Mouse (Mus musculus): ENCODE measurements around the gene Jagn1. TPM values are rescaled to one million over a fixed set of nuclear protein-coding genes. Genes with fewer than 3 reads are reported as not detected.

The Jagn1 gene
- 75.1 and 79.7 TPM in 2 replicates for polyA plus RNA-seq (2014; fragmentation: Nextera tagmentation; extraction: Ambion mirVana)

DNA sequence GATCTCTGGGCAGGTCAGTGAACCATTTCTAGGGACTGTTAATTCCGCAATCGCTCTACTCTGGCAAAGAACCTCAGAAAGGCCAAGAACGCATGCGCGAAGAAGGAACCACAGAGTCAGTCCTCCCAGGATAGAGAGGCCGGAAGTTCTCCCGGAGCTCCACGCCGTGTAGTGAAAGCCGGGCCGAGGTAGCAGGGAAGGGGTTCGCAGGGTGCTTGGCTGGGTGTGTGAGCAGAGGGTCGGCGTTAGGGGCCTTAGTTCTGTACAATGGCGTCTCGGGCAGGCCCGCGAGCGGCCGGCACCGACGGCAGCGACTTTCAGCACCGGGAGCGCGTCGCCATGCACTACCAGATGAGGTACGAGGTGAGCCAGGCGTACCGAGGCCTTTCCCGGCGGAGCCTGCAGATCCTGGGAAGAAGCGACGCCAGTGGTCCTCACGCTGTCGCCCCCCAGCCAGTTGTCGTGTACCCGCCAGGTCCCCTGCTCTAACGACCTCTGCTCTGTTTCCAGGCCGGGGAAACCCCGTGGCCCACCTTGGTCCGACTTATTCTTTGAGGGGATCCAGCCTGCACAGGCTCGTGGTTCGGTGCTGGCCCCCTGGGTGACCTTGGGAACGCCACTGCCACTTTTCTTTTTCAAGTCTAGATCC is at the start of gene Jagn1:
Jagn1 (plus strand) TSS at position 128 of the 649 bp plus-strand sequence.
- no peaks in the 10 kb centered on the region for H3K4me1 ChIP-seq (replicated peaks; ENCODE audit: control insufficient read depth, insufficient read depth, low read length)
- no peaks in the 10 kb centered on the region for H3K27me3 ChIP-seq (ENCODE audit: control insufficient read depth, insufficient read depth, low read length)
- no peaks in the 10 kb centered on the region for H3K36me3 ChIP-seq (ENCODE audit: control insufficient read depth, insufficient read depth, low read length)
- H3K4me3 ChIP-seq (ENCODE audit: low read depth, low read length) = peak within 1 kb of the TSS; percentile 75
- peak; percentile 99 for DNase-seq (ENCODE audit: low spot score)
- H3K9ac ChIP-seq (ENCODE audit: low read depth, low read length) = peak within 1 kb of the TSS; percentile 91
- WGBS = under 1% methylated on average over 45 of the region's 45 CpGs
- peak within 1 kb of the TSS; percentile 69 for H3K4me2 ChIP-seq (replicated peaks; ENCODE audit: low read depth, low read length)
- ATAC-seq (ENCODE audit: low FRiP score) = peak; percentile 90
- no peaks in the 10 kb centered on the region for H3K9me3 ChIP-seq (ENCODE audit: control insufficient read depth, low read length)
- no peak within 1 kb of the TSS for H3K27ac ChIP-seq (ENCODE audit: low read depth, low read length)

DNA sequence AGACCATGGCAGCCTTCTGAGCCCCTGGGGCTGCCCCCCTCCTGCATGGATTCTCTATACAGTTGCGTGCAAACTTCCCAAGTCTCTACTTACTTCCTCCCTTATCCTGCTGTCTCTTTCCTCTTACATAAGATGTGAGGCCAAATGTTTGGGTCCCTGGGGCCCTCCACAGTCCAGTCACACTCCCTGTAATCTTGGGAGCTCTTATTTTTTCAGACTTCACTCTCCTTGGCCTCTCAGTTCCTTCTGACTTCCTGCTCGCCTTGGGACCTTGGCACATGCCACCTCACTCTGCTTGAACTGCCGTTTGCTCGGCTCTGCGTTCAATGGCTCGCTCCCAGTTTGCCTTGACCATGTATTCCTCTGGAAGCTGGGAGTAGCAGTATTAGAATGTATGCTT is 48.4 kb upstream of the Jagn1 start:
- Histone ChIP-seq H3K27ac (ENCODE audit: low read depth, low read length) (no peak overlapping the region), H3K4me2 (replicated peaks; ENCODE audit: low read depth, low read length) (no peak overlapping the region), H3K9ac (ENCODE audit: low read depth, low read length) (no peak overlapping the region), H3K4me1 (replicated peaks; ENCODE audit: control insufficient read depth, insufficient read depth, low read length) (no peaks in the 10 kb centered on the region), H3K36me3 (ENCODE audit: control insufficient read depth, insufficient read depth, low read length) (peaks cover 8% of the 10 kb centered on the region), H3K27me3 (ENCODE audit: control insufficient read depth, insufficient read depth, low read length) (no peaks in the 10 kb centered on the region), H3K4me3 (ENCODE audit: low read depth, low read length) (no peak overlapping the region), H3K9me3 (ENCODE audit: control insufficient read depth, low read length) (no peaks in the 10 kb centered on the region)
- DNase-seq (ENCODE audit: low spot score) = no peak
- WGBS = 90% methylated on average over 6 of the region's 6 CpGs
- no peak for ATAC-seq (ENCODE audit: low FRiP score)

DNA sequence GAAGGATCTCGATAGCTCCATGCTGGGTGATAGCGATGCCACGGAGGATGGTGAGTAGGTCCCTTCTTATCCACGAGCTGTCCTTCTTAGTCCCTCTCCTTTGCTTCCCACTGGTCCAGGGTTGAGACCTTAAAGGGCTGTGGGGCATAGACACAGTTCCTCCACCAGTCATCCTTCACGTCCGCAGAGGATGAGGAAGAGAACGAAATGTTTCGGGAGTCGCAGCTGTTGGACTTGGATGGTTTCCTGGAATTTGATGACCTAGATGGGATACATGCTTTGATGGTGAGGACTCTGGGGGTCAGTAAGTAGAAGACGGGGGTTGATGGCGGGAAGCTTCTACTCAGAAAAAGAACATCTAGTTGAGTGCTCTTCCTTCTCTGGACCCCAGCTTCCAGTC is 47.6 kb upstream of the Jagn1 start:
- ATAC-seq (ENCODE audit: low FRiP score) (no peak), DNase-seq (ENCODE audit: low spot score) (no peak)
- H3K4me3 ChIP-seq (ENCODE audit: low read depth, low read length) = no peak overlapping the region
- H3K4me2 ChIP-seq (replicated peaks; ENCODE audit: low read depth, low read length) = no peak overlapping the region
- no peak overlapping the region for H3K27ac ChIP-seq (ENCODE audit: low read depth, low read length)
- H3K4me1 ChIP-seq (replicated peaks; ENCODE audit: control insufficient read depth, insufficient read depth, low read length) = no peaks in the 10 kb centered on the region
- 0 out of 2 replicates have a peak, but pooled peaks cover 3% of the 10 kb centered on the region for H3K36me3 ChIP-seq (ENCODE audit: control insufficient read depth, insufficient read depth, low read length)
- 94% methylated on average over 11 of the region's 11 CpGs for WGBS
- no peaks in the 10 kb centered on the region for H3K9me3 ChIP-seq (ENCODE audit: control insufficient read depth, low read length)
- no peaks in the 10 kb centered on the region for H3K27me3 ChIP-seq (ENCODE audit: control insufficient read depth, insufficient read depth, low read length)
- no peak overlapping the region for H3K9ac ChIP-seq (ENCODE audit: low read depth, low read length)

DNA sequence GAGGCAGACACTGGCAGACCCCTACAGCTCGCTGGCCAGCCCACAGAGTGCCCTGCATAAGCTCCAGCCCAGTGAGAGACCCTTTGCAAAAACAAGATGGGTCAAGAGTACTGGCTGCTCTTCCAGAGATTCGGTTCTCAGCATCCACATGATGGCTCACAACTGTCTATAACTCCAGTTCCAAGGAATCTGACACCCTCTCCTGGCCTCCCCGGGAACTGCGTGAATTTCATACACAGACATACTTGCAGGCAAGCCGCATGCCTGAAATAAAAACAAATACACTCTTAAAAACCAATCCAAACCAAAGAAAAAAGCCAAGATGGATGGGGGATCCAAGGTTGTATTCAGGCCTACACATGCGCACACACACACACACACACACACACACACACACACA is 46.9 kb upstream of the Jagn1 start:
- DNase-seq (ENCODE audit: low spot score) = no peak
- no peak overlapping the region for H3K4me3 ChIP-seq (ENCODE audit: low read depth, low read length)
- H3K9me3 ChIP-seq (ENCODE audit: control insufficient read depth, low read length) = no peaks in the 10 kb centered on the region
- no peak overlapping the region for H3K27ac ChIP-seq (ENCODE audit: low read depth, low read length)
- H3K9ac ChIP-seq (ENCODE audit: low read depth, low read length) = no peak overlapping the region
- no peak overlapping the region for H3K4me2 ChIP-seq (replicated peaks; ENCODE audit: low read depth, low read length)
- no peaks in the 10 kb centered on the region for H3K27me3 ChIP-seq (ENCODE audit: control insufficient read depth, insufficient read depth, low read length)
- no peaks in the 10 kb centered on the region for H3K4me1 ChIP-seq (replicated peaks; ENCODE audit: control insufficient read depth, insufficient read depth, low read length)
- no peak for ATAC-seq (ENCODE audit: low FRiP score)
- H3K36me3 ChIP-seq (ENCODE audit: control insufficient read depth, insufficient read depth, low read length) = no peaks in the 10 kb centered on the region
- 91% methylated on average over 6 of the region's 6 CpGs for WGBS

DNA sequence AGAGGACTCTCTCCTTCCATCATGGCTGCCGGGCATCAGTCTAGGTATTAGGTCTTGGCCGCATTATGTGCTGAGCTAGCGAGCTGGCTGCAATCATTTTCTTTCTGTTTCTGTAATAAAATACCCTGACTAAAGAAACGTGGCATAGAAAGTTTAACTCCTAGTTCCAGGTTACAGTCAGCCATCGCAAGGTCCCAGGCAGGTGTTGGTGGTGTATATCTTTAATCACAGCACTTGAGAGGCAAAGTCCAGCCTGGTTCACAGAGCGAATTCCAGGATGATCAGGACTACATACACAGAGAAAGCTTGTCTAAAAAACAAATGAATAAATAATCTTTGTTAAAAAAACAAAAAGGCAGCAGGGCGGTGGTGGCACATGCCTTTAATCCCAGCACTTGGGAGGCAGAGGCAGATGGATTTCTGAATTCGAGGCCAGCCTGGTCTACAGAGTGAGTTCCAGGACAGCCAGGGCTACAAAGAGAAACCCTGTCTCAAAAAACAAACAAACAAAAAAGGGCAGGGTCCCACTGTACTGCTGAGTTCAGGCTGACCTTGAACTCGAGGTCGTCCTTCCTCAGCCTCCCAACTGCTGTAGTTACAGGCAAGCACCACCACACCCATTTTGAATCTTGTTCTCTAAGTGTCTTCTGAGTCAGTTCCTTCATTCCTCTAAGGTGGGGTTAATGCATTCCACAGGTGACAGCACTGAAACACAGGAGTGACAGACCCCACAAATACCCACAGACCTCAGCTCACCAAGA is 45.9 kb upstream of the Jagn1 start:
- H3K36me3 ChIP-seq (ENCODE audit: control insufficient read depth, insufficient read depth, low read length) = no peaks in the 10 kb centered on the region
- no peak overlapping the region for H3K27ac ChIP-seq (ENCODE audit: low read depth, low read length)
- no peaks in the 10 kb centered on the region for H3K27me3 ChIP-seq (ENCODE audit: control insufficient read depth, insufficient read depth, low read length)
- H3K4me2 ChIP-seq (replicated peaks; ENCODE audit: low read depth, low read length) = no peak overlapping the region
- H3K4me3 ChIP-seq (ENCODE audit: low read depth, low read length) = no peak overlapping the region
- no peaks in the 10 kb centered on the region for H3K9me3 ChIP-seq (ENCODE audit: control insufficient read depth, low read length)
- H3K9ac ChIP-seq (ENCODE audit: low read depth, low read length) = no peak overlapping the region
- 89% methylated on average over 10 of the region's 10 CpGs for WGBS
- DNase-seq (ENCODE audit: low spot score) = no peak
- no peaks in the 10 kb centered on the region for H3K4me1 ChIP-seq (replicated peaks; ENCODE audit: control insufficient read depth, insufficient read depth, low read length)
- ATAC-seq (ENCODE audit: low FRiP score) = no peak

DNA sequence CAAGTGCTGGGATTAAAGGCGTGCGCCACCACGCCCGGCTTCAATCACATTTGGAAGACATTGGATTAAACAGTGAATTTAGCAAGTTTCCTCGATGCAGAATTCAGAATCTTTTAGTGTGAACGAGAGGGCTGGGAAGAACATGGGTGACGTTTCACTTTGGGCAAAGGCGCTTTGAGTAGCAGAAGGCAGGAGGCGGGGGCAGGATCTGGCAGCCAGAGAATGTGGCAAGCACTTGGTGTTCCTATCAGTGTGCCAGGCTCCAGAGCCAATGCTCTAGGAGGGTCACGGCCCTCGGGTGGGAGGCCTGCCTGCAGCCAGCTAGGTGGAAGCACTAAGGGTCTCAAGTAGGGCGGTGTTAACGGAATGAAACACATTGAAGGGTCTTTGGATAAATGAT is 40.3 kb upstream of the Jagn1 start:
- Histone ChIP-seq H3K4me3 (ENCODE audit: low read depth, low read length) (no peak overlapping the region), H3K4me2 (replicated peaks; ENCODE audit: low read depth, low read length) (no peak overlapping the region), H3K36me3 (ENCODE audit: control insufficient read depth, insufficient read depth, low read length) (0 out of 2 replicates have a peak, but pooled peaks cover 2% of the 10 kb centered on the region), H3K4me1 (replicated peaks; ENCODE audit: control insufficient read depth, insufficient read depth, low read length) (no peaks in the 10 kb centered on the region), H3K27ac (ENCODE audit: low read depth, low read length) (no peak overlapping the region), H3K9ac (ENCODE audit: low read depth, low read length) (no peak overlapping the region), H3K27me3 (ENCODE audit: control insufficient read depth, insufficient read depth, low read length) (no peaks in the 10 kb centered on the region), H3K9me3 (ENCODE audit: control insufficient read depth, low read length) (no peaks in the 10 kb centered on the region)
- DNase-seq (ENCODE audit: low spot score) = no peak
- no peak for ATAC-seq (ENCODE audit: low FRiP score)
- 89% methylated on average over 13 of the region's 13 CpGs for WGBS

DNA sequence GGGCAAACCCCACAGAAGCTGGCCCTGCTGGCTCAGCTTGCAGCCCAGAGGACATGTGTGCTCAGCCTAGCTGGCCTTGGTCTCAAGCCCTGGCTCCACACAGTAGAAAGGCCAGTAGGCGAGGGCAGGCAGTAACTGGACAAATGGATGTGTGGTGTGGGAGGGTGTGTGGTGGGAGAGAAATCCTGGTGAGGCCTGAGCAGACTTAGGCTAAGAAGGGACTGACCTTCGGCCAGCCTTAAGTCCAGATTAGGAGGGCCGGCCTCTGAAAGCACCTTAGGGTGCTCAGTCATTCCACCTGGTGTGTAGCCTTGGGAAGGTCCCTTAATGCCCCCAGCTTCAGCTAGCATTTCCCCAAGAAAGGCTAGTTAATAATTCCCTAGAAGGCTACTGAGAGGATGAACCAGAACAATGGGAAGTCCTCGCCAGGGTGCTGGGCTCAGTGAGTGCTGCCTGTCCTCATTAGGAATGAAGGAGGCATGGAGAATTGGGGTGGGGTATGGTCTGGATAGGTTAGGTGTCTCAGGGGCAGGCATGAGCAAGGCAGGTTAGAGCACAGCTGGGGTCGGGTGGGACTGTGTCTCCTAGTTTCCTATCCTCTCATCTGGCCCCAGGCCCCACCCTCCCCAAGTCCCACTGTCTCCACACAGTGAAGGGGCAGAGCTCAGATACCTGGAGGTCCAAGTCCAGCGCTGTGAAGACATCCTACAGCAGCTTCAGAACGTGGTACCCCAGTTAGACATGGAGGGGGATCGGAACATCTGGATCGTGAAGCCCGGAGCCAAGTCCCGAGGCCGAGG is 37.5 kb upstream of the Jagn1 start:
- H3K4me2 ChIP-seq (replicated peaks; ENCODE audit: low read depth, low read length) = no peak overlapping the region
- H3K4me1 ChIP-seq (replicated peaks; ENCODE audit: control insufficient read depth, insufficient read depth, low read length) = no peaks in the 10 kb centered on the region
- 77% methylated on average over 12 of the region's 12 CpGs for WGBS
- H3K4me3 ChIP-seq (ENCODE audit: low read depth, low read length) = no peak overlapping the region
- no peaks in the 10 kb centered on the region for H3K27me3 ChIP-seq (ENCODE audit: control insufficient read depth, insufficient read depth, low read length)
- 0 out of 2 replicates have a peak, but pooled peaks cover 4% of the 10 kb centered on the region for H3K36me3 ChIP-seq (ENCODE audit: control insufficient read depth, insufficient read depth, low read length)
- no peak for ATAC-seq (ENCODE audit: low FRiP score)
- H3K27ac ChIP-seq (ENCODE audit: low read depth, low read length) = no peak overlapping the region
- DNase-seq (ENCODE audit: low spot score) = no peak
- H3K9ac ChIP-seq (ENCODE audit: low read depth, low read length) = no peak overlapping the region
- no peaks in the 10 kb centered on the region for H3K9me3 ChIP-seq (ENCODE audit: control insufficient read depth, low read length)

DNA sequence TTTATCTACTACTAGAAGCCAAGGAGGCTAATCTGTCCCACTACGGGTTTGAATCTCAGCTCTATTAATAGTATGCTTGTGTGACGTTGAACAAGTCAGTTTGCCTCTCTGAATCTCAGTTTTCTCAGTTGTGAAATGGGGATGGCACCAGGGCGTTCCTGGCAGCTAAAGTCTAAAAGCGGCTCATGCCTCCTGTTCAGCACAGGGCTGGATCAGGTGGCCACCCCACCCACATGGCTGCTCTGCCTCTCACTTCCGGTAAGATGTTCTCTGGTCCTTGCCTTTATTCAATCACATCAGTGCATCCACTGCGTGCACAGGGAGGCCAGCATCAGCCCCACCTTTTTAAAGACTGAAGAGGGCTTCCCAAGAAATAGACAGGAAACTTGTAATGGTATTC is 36.9 kb upstream of the Jagn1 start:
- no peaks in the 10 kb centered on the region for H3K9me3 ChIP-seq (ENCODE audit: control insufficient read depth, low read length)
- H3K27ac ChIP-seq (ENCODE audit: low read depth, low read length) = no peak overlapping the region
- H3K9ac ChIP-seq (ENCODE audit: low read depth, low read length) = no peak overlapping the region
- 0 out of 2 replicates have a peak, but pooled peaks cover 4% of the 10 kb centered on the region for H3K36me3 ChIP-seq (ENCODE audit: control insufficient read depth, insufficient read depth, low read length)
- H3K4me3 ChIP-seq (ENCODE audit: low read depth, low read length) = no peak overlapping the region
- ATAC-seq (ENCODE audit: low FRiP score) (no peak), DNase-seq (ENCODE audit: low spot score) (no peak)
- WGBS = 89% methylated on average over 6 of the region's 6 CpGs
- no peaks in the 10 kb centered on the region for H3K4me1 ChIP-seq (replicated peaks; ENCODE audit: control insufficient read depth, insufficient read depth, low read length)
- no peaks in the 10 kb centered on the region for H3K27me3 ChIP-seq (ENCODE audit: control insufficient read depth, insufficient read depth, low read length)
- H3K4me2 ChIP-seq (replicated peaks; ENCODE audit: low read depth, low read length) = no peak overlapping the region
